Mouse (Mus musculus) kidney, embryonic 16.5 days (tissue): ENCODE results near the gene Kcnq1. TPM values are rescaled to one million over a fixed set of nuclear protein-coding genes. Genes with fewer than 3 reads are reported as not detected.

ENCODE experiments used
- ATAC-seq: fragments of 200-750 bp; cut with Nextera tagmentation; 2 replicates; pipeline ENCODE4 v1.8.0; 2017; ENCODE audit warnings: moderate TSS enrichment; ENCODE audit not compliant: low FRiP score, low TSS enrichment
- H3K27ac ChIP-seq: fragments of 300-500 bp; sonication (generic); 2 replicates; pipeline ENCODE4 v1.5.1; 2014; ENCODE audit warnings: low read length
- H3K27me3 ChIP-seq: fragments of 300-500 bp; sonication (generic); 2 replicates; pipeline ENCODE4 v1.6.1; 2014; ENCODE audit warnings: low read length, control low read depth, mixed read lengths; ENCODE audit not compliant: insufficient read depth
- H3K36me3 ChIP-seq: fragments of 300-500 bp; sonication (generic); 2 replicates; pipeline ENCODE4 v1.6.1; 2014; ENCODE audit warnings: low read length, control low read depth, mixed read lengths; ENCODE audit not compliant: insufficient read depth
- H3K4me1 ChIP-seq: fragments of 300-500 bp; sonication (generic); 2 replicates; pipeline ENCODE4 v1.6.1; 2014; ENCODE audit warnings: low read length, control low read depth, mixed read lengths; ENCODE audit not compliant: insufficient read depth
- H3K4me2 ChIP-seq: fragments of 300-500 bp; sonication (generic); replicated peaks from 2 replicates; pipeline ENCODE4 v1.6.1; 2014; ENCODE audit warnings: low read depth, low read length
- H3K4me3 ChIP-seq: fragments of 300-500 bp; sonication (generic); 2 replicates; pipeline ENCODE4 v1.5.1; 2014; ENCODE audit warnings: mild to moderate bottlenecking, low read length
- H3K9ac ChIP-seq: fragments of 300-500 bp; sonication (generic); replicated peaks from 2 replicates; pipeline ENCODE4 v1.6.1; 2014; ENCODE audit warnings: low read length
- H3K9me3 ChIP-seq: fragments of 300-500 bp; sonication (generic); 2 replicates; pipeline ENCODE4 v1.6.1; 2016; ENCODE audit warnings: low read length, control low read depth
- WGBS: fragments of 180-500 bp; shearing (Covaris S2); extraction: QIAGEN DNeasy Blood & Tissue Kit; methylation state at CpG from one replicate; pipeline ENCODE4 v1.1.7; 2014; 5-methylcytosine and 5-hydroxymethylcytosine counted together
- polyA plus RNA-seq: library from polyadenylated mRNA; unstranded; fragments of >200 nt; fragmentation: Nextera tagmentation; extraction: Ambion mirVana; gene quantifications from 2 replicates; pipeline ENCODE4 v1.2.1, GENCODE M21; 2015

The Kcnq1 gene
- polyA plus RNA-seq, 1 experiment from 2014 or later, result 9.8 TPM

GRCm38 (mm10) chr7:143106672-143107465 lies 707 bp downstream of the Kcnq1 start:
- Histone ChIP-seq H3K9ac (peak overlapping the region; percentile 63), H3K27me3 (peaks cover 54% of the 10 kb centered on the region)

GRCm38 (mm10) chr7:143108200-143108599 lies 2.0 kb downstream of the Kcnq1 start:
- 0 out of 2 replicates have a peak, but pooled peaks have one; percentile 25 for ATAC-seq
- no peaks in the 10 kb centered on the region for H3K9me3 ChIP-seq
- WGBS, result 21% methylated on average over 5 of the region's 5 CpGs
- no peaks in the 10 kb centered on the region for H3K36me3 ChIP-seq
- peak overlapping the region; percentile 63; the same call in 1 of the 2 replicates for H3K9ac ChIP-seq
- peaks cover 29% of the 10 kb centered on the region for H3K4me1 ChIP-seq
- H3K4me3 ChIP-seq, result peak overlapping the region; percentile 50; the same call in 1 of the 2 replicates
- H3K4me2 ChIP-seq, result peak overlapping the region; percentile 81
- peak overlapping the region; percentile 45 for H3K27ac ChIP-seq
- H3K27me3 ChIP-seq, result peaks cover 52% of the 10 kb centered on the region

More at GRCm38 (mm10) chr7:143106672-143107465, 707 bp downstream of the Kcnq1 start:
- peaks cover 29% of the 10 kb centered on the region for H3K4me1 ChIP-seq
- H3K4me3 ChIP-seq, result peak overlapping the region; percentile 50
- 7% methylated on average over 47 of the region's 57 CpGs for WGBS
- peak; percentile 78 for ATAC-seq
- no peaks in the 10 kb centered on the region for H3K9me3 ChIP-seq
- no peaks in the 10 kb centered on the region for H3K36me3 ChIP-seq
- H3K4me2 ChIP-seq, result peak overlapping the region; percentile 81
- no peak overlapping the region; the same call in 1 of the 2 replicates for H3K27ac ChIP-seq

- Histone ChIP-seq H3K27ac (peak overlapping the region; percentile 19), H3K36me3 (no peaks in the 10 kb centered on the region), H3K27me3 (peaks cover 49% of the 10 kb centered on the region), H3K4me3 (no peak overlapping the region), H3K9me3 (no peaks in the 10 kb centered on the region), H3K4me1 (peaks cover 29% of the 10 kb centered on the region), H3K4me2 (peak overlapping the region; percentile 36), H3K9ac (no peak overlapping the region; the same call in 1 of the 2 replicates)
- WGBS, result 26% methylated on average over 3 of the region's 3 CpGs
- ATAC-seq, result no peak
Measured at GRCm38 (mm10) chr7:143108996-143109660, 3.0 kb downstream of the Kcnq1 start.

GRCm38 (mm10) chr7:143109696-143110095 lies 3.5 kb downstream of the Kcnq1 start:
- H3K4me2 ChIP-seq, result 0 out of 2 replicates have a peak overlapping the region, but pooled peaks have one; percentile 36
- no peak for ATAC-seq
- no peak overlapping the region; the same call in 1 of the 2 replicates for H3K27ac ChIP-seq
- peaks cover 29% of the 10 kb centered on the region for H3K4me1 ChIP-seq
- no peaks in the 10 kb centered on the region for H3K9me3 ChIP-seq
- no peak overlapping the region for H3K4me3 ChIP-seq
- H3K36me3 ChIP-seq, result no peaks in the 10 kb centered on the region
- WGBS, result 68% methylated on average over 3 of the region's 3 CpGs
- H3K27me3 ChIP-seq, result peaks cover 44% of the 10 kb centered on the region
- H3K9ac ChIP-seq, result no peak overlapping the region

DNA sequence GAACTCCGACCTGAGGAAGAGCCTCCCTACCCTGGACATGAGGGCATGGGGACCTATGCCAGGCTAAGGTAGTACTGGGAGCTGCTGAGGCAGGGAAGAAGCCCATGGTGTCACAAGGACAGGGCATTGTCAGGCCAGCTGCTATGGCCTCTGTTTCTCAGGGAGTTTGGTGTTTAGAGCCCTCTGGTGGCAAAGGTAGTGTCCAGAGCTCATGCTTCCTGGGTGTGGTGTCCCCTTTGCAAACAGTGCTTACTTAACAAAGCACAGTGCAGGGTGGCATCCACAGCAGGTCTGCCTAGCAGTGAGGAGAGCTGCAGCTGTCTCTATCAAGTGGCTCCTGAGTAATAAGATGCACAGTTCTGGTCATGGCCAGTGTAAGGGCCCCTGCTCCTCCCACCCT lies 4.6 kb downstream of the Kcnq1 start:
- H3K4me2 ChIP-seq, result no peak overlapping the region
- no peaks in the 10 kb centered on the region for H3K36me3 ChIP-seq
- H3K27ac ChIP-seq, result no peak overlapping the region
- no peaks in the 10 kb centered on the region for H3K9me3 ChIP-seq
- H3K27me3 ChIP-seq, result peaks cover 35% of the 10 kb centered on the region
- no peak overlapping the region for H3K4me3 ChIP-seq
- peaks cover 29% of the 10 kb centered on the region for H3K4me1 ChIP-seq
- no peak for ATAC-seq
- no peak overlapping the region for H3K9ac ChIP-seq
- WGBS, result 83% methylated on average over 1 of the region's 1 CpGs

- Histone ChIP-seq H3K4me3 (no peak overlapping the region), H3K36me3 (no peaks in the 10 kb centered on the region), H3K27ac (no peak overlapping the region), H3K9me3 (no peaks in the 10 kb centered on the region), H3K4me2 (no peak overlapping the region), H3K9ac (no peak overlapping the region), H3K4me1 (peaks cover 25% of the 10 kb centered on the region), H3K27me3 (peaks cover 26% of the 10 kb centered on the region)
- ATAC-seq, result no peak
- 59% methylated on average over 4 of the region's 4 CpGs for WGBS
Measured at GRCm38 (mm10) chr7:143111719-143112118, 5.6 kb downstream of the Kcnq1 start.

DNA sequence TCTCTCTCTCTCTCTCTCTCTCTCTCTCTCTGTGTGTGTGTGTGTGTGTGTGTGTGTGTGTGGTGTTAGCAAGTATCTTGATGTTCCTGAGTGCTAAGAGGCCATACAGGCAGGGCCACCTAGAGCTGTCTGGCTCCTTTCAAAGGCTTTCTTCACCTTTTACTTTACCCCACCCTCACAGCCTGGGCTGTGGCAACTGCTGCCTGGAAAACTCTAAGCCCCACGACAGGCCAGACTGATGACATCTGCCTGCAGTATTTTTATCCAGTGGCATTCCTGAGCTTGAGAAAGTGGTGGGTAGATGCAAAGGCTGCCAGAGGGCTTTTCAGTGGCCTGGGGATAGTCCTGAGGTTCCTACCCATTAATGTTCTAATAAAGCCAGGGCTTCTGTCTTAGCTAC lies 6.2 kb downstream of the Kcnq1 start:
- Histone ChIP-seq H3K36me3 (no peaks in the 10 kb centered on the region), H3K27ac (no peak overlapping the region), H3K9me3 (no peaks in the 10 kb centered on the region), H3K4me2 (no peak overlapping the region), H3K4me1 (peaks cover 20% of the 10 kb centered on the region), H3K4me3 (no peak overlapping the region), H3K9ac (no peak overlapping the region), H3K27me3 (peaks cover 19% of the 10 kb centered on the region)
- ATAC-seq, result no peak
- WGBS, result 32% methylated on average over 1 of the region's 1 CpGs

- no peaks in the 10 kb centered on the region for H3K9me3 ChIP-seq
- H3K27ac ChIP-seq, result no peak overlapping the region
- peaks cover under 1% of the 10 kb centered on the region; the same call in 1 of the 2 replicates for H3K27me3 ChIP-seq
- H3K4me1 ChIP-seq, result peaks cover 15% of the 10 kb centered on the region
- no peak for ATAC-seq
- H3K4me3 ChIP-seq, result no peak overlapping the region
- H3K4me2 ChIP-seq, result no peak overlapping the region
- H3K36me3 ChIP-seq, result no peaks in the 10 kb centered on the region
- H3K9ac ChIP-seq, result no peak overlapping the region
Measured at GRCm38 (mm10) chr7:143114773-143115172, 8.6 kb downstream of the Kcnq1 start.

GRCm38 (mm10) chr7:143116521-143116920 lies 10.4 kb downstream of the Kcnq1 start:
- Histone ChIP-seq H3K27me3 (no peaks in the 10 kb centered on the region), H3K9ac (no peak overlapping the region), H3K4me2 (no peak overlapping the region), H3K36me3 (no peaks in the 10 kb centered on the region), H3K9me3 (no peaks in the 10 kb centered on the region), H3K27ac (no peak overlapping the region), H3K4me3 (no peak overlapping the region), H3K4me1 (peaks cover 25% of the 10 kb centered on the region)
- 79% methylated on average over 5 of the region's 5 CpGs for WGBS
- no peak for ATAC-seq

- no peaks in the 10 kb centered on the region for H3K9me3 ChIP-seq
- no peaks in the 10 kb centered on the region for H3K36me3 ChIP-seq
- no peak overlapping the region for H3K4me3 ChIP-seq
- H3K27me3 ChIP-seq, result no peaks in the 10 kb centered on the region
- H3K27ac ChIP-seq, result peak overlapping the region; percentile 89
- no peak overlapping the region for H3K9ac ChIP-seq
- ATAC-seq, result peak; percentile 50
- WGBS, result 6% methylated on average over 1 of the region's 1 CpGs
- H3K4me1 ChIP-seq, result peaks cover 47% of the 10 kb centered on the region
- H3K4me2 ChIP-seq, result no peak overlapping the region
Measured at GRCm38 (mm10) chr7:143119407-143119806, 13.2 kb downstream of the Kcnq1 start.
